Mouse (Mus musculus) kidney, adult 9 months (tissue): ENCODE results near the gene Wnt11.

Source experiments
- DNase-seq: peaks from one replicate; pipeline ENCODE4 v3.0.0; 2022

Wnt11 gene

GRCm38 (mm10) chr7:98831290-98831689 is 3.6 kb upstream of the Wnt11 start:
- no peak for DNase-seq

- DNase-seq = no peak
These were observed 868 bp downstream of the Wnt11 start for GRCm38 (mm10) chr7:98835519-98836441.

- DNase-seq = peak; percentile 46
These were observed 1.7 kb downstream of the Wnt11 start for GRCm38 (mm10) chr7:98836646-98837045.

GRCm38 (mm10) chr7:98837901-98838300 is 3.0 kb downstream of the Wnt11 start:
- peak; percentile 80 for DNase-seq

GRCm38 (mm10) chr7:98838729-98839141 is 3.8 kb downstream of the Wnt11 start:
- no peak for DNase-seq

DNA sequence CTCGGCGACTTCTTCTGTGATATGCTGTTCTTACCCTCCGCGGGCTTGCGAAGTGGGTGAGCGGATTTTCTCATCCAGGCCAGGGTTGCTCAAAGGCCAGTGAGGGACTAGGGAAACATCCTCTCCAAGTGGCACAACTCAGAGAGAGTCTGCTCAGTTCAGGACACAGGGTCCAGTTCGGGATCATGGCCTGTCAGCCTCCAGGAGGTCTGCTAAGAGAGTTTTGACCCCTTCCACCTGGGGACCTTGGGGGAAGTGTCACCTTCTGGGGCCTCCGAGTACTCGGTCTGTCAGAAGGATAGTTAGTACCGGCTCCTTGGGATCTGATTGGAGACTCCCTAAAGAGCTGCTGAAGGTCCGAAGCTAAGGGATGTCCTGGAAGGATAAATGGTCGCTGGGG is 4.4 kb downstream of the Wnt11 start:
- no peak for DNase-seq

DNA sequence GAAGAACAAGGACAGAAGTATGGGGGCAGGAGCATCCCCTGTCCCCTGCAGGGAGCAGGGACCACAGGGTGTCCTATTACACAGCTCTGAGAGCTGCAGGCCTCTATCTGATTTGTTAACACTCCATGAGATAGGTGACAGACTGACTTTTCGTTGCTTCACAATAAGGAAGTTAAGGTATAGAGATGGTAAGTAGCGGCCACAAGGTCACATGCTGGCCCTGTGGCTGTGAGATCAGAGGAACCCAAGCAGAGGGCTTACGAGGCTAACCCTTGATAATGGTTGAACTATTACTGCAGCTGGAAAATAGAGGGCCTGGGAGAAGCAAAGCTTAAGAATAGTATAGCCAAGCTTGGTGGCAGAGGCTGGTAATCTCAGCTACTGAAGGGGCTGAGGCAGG is 5.9 kb downstream of the Wnt11 start:
- no peak for DNase-seq

- no peak for DNase-seq
These were observed 6.9 kb downstream of the Wnt11 start for GRCm38 (mm10) chr7:98841802-98842201.

DNA sequence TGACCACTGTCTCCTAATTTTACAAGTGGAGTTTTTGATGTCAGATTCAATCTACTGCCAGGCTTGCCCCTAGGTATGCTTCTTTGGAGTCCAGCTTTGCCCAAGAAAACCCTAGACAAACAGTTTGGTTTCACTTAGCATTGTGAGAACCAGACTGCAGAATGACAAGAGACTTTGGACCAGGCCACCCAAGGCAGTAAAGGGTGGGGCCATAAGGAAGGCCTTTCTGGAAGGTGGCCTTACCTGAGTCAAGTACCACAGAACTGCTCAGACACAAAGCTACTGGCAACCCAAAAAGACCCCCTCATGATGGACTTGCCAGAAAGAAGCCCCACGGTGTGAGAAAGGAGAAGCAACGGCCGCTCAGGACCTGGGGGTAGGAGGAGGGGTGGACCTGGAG is 8.1 kb downstream of the Wnt11 start:
- DNase-seq = no peak

- no peak for DNase-seq
These were observed 8.7 kb downstream of the Wnt11 start for GRCm38 (mm10) chr7:98843649-98844048.

DNA sequence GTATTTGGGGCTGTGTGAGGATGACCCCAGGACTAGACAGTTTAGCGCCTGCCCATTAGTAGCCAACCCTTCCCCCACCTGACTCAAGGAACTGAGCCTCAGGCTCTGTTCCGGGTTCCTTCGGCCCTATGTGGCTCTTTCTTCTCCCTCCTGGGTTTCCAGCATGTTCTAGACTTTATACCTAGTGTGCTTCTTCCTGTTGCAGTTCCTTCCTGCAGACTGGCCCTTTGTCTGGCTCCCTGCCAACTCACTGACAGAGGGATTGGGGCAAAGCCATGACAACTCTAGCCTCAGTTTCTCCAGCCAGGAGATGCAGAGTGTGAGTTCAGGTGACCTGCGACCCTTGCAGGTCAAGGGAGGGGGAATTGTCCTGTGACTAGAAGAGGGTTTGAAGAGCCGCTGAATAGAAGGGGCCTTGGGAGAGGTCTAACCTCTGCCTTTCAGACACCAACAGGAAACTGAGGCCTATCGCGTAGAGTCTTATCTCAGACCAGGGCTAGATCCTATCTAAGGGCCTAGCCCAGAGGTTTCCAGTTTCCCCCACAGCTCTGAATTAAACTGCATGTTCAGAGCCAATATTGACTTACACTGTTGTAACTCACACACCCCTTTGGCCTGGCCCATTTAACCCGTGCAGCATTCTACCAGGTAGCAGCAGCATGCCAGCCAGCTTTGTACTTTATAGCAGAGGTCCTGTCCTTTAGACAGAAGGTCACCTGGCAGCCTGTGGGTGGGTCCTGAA is 14.2 kb downstream of the Wnt11 start:
- no peak for DNase-seq

DNA sequence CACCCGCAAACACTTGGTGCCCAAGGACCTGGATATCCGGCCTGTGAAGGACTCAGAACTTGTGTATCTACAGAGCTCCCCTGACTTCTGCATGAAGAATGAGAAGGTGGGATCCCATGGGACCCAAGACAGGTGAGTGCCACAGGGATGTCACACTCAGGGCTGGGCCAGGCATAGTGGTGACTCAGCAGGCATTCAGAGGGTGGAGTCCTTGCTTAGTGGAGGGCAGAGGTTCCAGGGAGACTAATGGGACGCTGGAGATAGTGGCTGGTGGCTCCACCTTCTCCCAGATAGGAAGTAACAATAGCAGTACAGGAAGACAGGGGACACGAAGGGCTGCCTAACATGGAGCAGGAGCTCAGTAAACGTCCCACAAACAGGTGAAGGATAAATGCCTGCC is 15.5 kb downstream of the Wnt11 start:
- DNase-seq = no peak

DNA sequence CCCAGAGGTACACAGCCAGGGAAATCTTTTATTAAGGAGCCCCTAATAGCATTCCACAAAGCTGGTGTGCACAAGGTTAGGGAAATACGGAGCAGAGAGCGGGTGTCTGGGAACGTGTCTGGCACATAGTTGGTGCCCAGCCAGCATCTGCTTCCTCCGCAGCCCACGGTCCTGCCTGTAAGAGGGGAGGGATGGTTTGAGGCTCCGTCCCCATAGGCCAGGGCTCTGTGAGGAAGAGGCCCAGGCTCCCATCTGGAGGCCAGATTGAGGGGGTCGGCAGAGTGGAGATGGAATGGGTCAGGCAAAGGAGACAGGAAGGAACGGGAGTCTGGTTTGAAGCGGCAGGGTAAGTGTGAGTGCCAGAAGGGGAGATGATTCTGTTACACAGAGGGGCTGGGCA is 16.3 kb downstream of the Wnt11 start:
- DNase-seq = no peak

DNA sequence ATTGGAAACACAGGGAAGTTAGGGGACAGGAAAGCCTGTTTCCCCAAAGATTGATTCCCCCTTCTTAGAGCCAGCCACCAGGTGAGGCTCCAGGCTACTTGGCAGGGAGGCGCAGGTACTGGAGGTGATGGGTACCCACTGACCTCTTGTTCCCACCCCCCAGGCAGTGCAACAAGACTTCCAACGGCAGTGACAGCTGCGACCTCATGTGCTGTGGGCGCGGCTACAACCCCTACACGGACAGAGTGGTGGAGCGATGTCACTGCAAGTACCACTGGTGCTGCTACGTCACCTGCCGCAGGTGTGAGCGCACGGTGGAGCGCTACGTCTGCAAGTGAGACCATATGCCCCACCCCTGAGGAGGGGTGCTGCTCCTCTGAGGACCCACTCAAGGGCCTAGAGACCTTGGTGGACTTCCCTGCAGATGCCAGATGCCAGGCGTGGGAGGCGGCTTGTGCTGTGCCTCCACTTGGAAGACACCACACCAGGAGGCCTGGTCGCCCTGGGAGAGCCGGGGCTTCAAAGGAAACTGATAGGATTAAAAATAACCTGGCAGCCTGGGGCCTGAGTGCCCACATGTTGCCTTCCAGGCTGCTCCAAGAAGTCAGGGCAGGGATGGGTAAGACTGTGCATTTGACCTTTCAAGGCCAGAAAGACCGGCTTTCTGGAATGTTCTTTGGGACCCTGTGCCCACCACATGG is 18.2 kb downstream of the Wnt11 start:
- DNase-seq = no peak

GRCm38 (mm10) chr7:98853806-98854205 is 18.9 kb downstream of the Wnt11 start:
- DNase-seq = no peak

DNA sequence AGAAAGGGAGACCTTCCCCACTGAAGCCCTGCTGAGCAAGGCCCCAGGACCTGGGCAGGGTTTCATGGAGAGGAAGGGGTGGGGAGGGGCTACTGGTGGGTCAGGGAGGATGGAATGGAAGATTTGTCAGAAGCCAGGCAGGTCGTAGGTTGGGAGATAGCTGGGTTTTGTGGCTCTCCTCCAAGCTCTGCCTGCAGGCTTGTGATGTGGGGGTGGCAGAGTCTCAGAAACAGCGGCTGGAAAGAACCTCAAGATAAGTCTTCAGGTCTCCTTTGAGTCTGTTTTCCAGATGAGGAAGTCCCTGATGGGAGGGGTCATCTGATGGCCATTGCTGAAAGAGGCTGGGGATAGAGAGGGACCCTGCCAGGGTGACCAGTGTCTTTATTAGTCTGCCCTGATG is 20.5 kb downstream of the Wnt11 start:
- DNase-seq = no peak

DNA sequence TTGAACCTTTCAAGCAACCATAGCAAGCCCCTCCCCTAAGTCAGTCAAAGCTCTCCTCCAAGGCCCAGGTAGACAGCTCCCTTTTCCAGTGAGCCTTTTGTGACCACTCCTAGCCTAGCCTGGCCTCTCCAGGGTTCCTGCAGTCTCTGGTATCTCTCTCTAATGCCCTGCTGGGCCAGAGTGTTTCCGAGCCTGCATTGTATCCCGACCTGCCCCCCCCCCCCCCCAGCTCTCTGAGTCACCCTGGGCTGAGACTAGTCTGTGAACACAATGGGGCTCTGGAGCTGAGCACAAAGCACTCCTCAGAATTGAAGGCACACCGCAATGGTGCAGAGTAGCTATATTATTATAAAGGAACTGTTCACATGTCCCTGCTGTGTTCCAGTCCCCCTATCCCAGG is 21.2 kb downstream of the Wnt11 start:
- no peak for DNase-seq

GRCm38 (mm10) chr7:98857094-98857493 is 22.2 kb downstream of the Wnt11 start:
- no peak for DNase-seq

DNA sequence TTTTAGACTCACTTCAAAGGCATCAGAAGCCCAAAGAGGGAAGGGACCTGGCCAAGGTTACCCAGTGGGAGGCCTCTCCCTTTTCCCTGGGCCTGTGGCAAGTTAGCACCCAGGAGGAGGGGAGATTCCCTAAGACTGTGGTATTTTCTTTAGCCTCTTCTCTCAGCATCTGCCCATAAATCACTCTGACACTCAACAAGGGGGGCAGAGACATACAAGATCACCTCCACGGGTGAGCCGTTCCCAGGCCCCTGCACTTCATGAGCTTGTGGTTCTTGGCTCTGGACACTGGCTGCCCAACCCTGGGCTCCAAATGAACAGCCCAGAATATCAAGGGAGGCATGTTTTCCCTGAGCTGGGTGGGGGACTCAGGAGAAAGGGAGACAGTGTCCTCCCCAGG is 26.1 kb downstream of the Wnt11 start:
- no peak for DNase-seq

DNA sequence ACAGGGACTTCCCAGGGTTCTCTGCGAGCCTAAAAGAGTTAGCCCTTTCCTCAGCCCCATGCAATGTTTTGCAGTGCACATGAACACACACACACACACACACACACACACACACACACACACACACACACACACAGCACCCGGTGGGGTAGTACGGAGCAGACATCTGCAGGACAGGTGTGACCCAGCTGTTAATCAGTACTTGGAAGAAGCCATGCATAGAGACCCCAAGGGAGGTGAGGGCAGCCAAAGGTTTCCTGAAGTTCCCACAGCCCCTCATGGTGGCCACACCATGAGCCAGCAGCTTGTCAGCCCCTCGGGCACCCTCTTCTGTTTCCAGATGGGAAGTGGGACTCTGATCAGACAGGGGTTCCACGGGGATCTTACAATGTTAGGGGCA is 28.1 kb downstream of the Wnt11 start:
- DNase-seq = no peak

- no peak for DNase-seq
These were observed 29.2 kb downstream of the Wnt11 start for GRCm38 (mm10) chr7:98863969-98864718.

- DNase-seq = no peak
These were observed 32.3 kb downstream of the Wnt11 start for GRCm38 (mm10) chr7:98867053-98867793.
